Mouse (Mus musculus) T-helper 1 cell (primary cell): ENCODE measurements around the gene Scel.

Experiments
- in situ Hi-C: fragments of 300-600 bp; cut with MboI, MseI; formaldehyde crosslinking; loops from one replicate; pipeline ENCODE4 v1.15.1; 2025; ENCODE audit warnings: high pct_unique_total_duplicates

The Scel gene

GRCm38 (mm10) chr14:103509544-103509943, 3.6 kb upstream of the Scel start:
- in situ Hi-C loops = no loop called here

GRCm38 (mm10) chr14:103513473-103513811, 300 bp downstream of the Scel start:
- in situ Hi-C loops = no loop called here

DNA sequence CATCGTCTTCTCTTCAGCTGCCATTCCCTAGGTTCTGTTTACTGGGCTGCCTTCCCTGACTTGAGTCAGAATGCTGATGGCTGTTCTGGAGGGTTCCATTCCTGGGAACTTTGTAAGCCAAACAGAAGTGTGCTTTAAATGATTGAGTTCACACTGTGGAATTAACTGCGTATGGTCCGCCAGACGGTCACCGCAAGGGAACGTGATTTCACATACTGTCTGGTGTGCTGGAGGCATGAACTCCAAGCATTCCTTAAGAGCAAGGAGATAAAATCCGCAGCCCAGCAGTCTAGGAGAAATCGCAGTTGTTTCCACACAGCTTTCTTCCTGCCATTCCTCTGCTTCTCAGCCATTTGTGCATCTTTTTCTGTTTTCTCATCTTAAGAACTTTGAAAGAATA, 2.3 kb downstream of the Scel start:
- in situ Hi-C loops = no loop called here

GRCm38 (mm10) chr14:103526286-103526685, 13.1 kb downstream of the Scel start:
- in situ Hi-C loops = loop anchor here (5.0 kb wide), 1 partner anchor 54 kb away; no protein-coding TSS in a partner anchor

- in situ Hi-C loops = loop anchor here (5.0 kb wide), 1 partner anchor 58 kb away; no protein-coding TSS in a partner anchor
Observed at GRCm38 (mm10) chr14:103529733-103530367, 16.7 kb downstream of the Scel start.

- in situ Hi-C loops = no loop called here
Observed at GRCm38 (mm10) chr14:103531722-103532341, 18.7 kb downstream of the Scel start.

GRCm38 (mm10) chr14:103535511-103536024, 22.4 kb downstream of the Scel start:
- in situ Hi-C loops = no loop called here

- in situ Hi-C loops = no loop called here
Observed at GRCm38 (mm10) chr14:103536334-103536733, 23.2 kb downstream of the Scel start.

DNA sequence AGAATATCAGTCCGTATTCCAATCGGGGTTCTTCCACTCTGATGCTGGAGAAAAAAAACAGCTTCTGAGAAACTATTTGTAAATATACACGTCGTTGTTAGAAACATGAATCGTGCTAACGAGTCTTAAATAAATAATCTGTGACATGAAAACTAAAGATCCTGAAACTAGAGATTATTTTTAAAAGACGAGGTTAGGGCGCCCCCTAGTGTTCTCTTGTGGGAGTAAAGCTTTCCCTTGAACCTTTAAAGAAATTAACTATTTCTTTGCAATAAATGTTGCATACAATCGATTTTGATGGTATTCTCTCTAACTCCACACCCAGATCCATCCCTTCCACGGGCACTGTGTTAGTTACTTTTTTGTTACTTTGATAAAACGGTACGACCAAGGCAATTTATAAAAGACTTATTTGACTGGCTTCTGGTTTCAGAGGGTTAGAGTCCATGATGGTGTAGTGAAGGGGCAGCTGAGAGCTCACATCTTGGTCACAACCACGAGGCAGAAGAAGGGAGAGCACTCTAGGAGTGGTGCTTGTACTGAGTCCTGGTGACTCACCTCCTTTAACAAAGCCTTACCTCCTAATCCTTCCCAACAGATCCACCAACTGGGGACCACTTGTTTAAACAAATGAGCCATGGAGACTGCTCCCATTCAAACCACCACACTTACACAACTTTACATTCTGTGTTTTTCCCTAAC, 24.4 kb downstream of the Scel start:
- in situ Hi-C loops = no loop called here

- in situ Hi-C loops = loop anchor here (5.0 kb wide), 1 partner anchor 482 kb away; no protein-coding TSS in a partner anchor
Observed at GRCm38 (mm10) chr14:103539796-103540195, 26.7 kb downstream of the Scel start.

DNA sequence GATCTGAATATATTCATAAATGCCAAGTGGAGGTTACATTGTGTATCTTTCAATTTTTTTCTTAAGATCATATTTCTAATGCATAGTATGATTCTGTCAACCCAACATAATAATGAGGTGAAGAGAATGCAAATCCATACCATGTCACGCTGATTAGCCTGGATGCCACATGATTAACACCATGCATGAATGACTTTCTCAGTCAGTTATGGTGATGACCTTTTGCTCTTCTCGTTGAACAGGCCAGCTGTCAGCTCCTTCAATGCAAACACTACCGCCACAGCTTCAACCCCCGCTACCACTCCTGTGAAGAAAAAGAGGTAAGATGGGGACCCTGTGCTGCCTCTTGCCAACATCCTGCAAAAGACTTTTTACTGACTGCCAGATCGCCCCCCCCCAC, 28.5 kb downstream of the Scel start:
- in situ Hi-C loops = loop anchor here (5.0 kb wide), 1 partner anchor 484 kb away; no protein-coding TSS in a partner anchor

- in situ Hi-C loops = loop anchor here (5.0 kb wide), 1 partner anchor 486 kb away; no protein-coding TSS in a partner anchor
Observed at GRCm38 (mm10) chr14:103543304-103544079, 30.4 kb downstream of the Scel start.

DNA sequence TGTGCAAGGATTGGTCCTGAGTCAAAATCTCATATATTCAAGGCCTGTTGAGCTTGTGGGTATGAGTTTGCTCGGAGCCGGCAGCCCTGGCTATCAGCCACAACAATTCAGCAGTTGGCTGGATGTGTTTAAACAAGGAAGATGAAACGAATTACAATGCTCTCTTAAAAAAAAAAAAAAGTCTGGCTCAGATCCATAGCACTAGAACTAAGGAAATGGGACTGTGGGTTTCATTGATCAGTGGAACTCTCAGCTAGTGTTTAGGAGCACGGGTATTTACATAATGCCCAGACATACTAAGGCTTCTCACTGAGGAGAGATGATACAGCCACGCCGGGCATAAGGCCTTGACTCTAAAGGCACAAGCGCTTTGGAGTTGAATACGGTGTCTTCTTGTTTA, 32.6 kb downstream of the Scel start:
- in situ Hi-C loops = loop anchor here (5.0 kb wide), 1 partner anchor 137 kb away; no protein-coding TSS in a partner anchor

- in situ Hi-C loops = loop anchor here (5.0 kb wide), 1 partner anchor 136 kb away; no protein-coding TSS in a partner anchor
Observed at GRCm38 (mm10) chr14:103546246-103546645, 33.1 kb downstream of the Scel start.

GRCm38 (mm10) chr14:103548220-103548619, 35.1 kb downstream of the Scel start:
- in situ Hi-C loops = loop anchor here (5.0 kb wide), 1 partner anchor 134 kb away; no protein-coding TSS in a partner anchor

DNA sequence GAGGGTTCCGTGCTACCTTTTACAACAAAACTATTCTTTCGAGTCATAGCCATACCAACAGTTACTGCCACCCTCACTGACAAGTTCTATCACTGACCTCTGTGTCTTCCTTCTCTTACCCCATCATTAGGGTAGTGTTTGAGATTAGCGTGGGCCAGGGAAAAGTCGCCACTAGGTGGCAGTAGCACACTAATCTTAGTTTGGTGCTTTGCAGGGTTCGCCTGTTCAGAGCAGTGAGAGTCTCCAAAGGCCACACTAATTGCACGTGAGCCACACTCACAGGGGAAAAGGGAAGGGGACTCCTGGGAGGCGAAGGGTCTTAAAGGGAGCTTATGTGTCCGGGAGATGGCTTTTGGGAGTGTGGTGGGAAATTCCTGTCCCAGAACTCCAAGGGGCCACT, 37.3 kb downstream of the Scel start:
- in situ Hi-C loops = no loop called here

GRCm38 (mm10) chr14:103550921-103551320, 37.8 kb downstream of the Scel start:
- in situ Hi-C loops = no loop called here

DNA sequence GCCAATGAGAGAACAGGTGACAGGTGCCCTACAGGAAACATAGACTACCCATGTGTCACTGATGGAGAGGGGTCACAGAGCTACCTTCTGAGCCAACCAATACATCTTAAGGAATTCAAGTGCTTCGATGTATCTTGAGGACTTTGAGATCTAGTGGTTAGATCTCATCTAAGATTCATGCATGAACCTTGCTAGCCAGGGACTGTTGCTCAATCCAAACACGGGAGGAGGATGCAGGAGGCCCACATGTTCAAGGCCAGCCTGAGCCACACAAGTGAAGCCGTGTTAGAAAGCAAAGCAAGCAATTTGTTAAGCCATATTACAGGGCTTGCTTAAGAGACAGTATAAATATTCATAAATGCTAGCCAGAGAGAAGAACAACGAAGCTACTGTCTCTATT, 38.8 kb downstream of the Scel start:
- in situ Hi-C loops = no loop called here

GRCm38 (mm10) chr14:103552379-103552778, 39.2 kb downstream of the Scel start:
- in situ Hi-C loops = no loop called here

- in situ Hi-C loops = no loop called here
Observed at GRCm38 (mm10) chr14:103556609-103557008, 43.5 kb downstream of the Scel start.

DNA sequence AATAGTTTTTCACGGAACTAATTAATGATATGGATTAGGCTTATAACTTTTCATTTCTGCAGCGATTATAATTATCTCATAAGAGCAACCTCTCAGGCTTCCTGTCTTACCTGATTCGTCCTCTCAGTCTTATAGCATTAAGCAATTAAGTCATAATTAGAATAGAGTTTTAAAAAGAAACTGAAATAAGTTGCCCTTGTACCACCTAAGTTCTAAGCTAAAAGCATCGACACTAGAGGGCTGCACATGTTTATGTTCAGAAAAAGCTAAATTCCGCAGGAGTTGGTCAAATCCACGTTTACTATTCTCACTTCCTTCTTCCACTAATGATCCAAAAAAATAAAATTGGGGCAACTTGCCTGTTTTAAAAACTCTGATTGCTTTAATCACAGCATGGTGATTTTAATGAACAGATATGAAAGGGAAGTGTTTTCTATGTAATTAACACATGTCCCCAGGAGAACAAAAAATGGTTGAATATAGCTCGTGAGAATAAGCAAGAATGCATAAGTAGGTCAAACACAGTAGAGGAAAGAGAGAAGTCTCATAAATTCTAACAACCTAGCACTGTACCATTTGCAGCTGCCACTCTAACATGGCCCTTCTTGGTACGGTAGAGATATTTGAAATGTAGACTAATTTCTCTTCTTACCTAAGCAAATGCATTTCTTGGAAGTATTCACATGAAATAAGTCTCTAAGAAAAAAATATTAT, 48.4 kb downstream of the Scel start:
- in situ Hi-C loops = no loop called here
